Mouse (Mus musculus) kidney, postnatal 0 days (tissue): Measurements from ENCODE around the gene Olfr623. TPM values are rescaled to one million over a fixed set of nuclear protein-coding genes. Genes with fewer than 3 reads are reported as not detected.

Experiments used
- ATAC-seq: fragments of 200-750 bp; cut with Nextera tagmentation; replicated peaks from 2 replicates; pipeline ENCODE4 v1.8.0; 2017; ENCODE audit warnings: low read depth, moderate number of reproducible peaks, moderate TSS enrichment, moderate library complexity; ENCODE audit not compliant: low FRiP score
- DNase-seq: peaks from one replicate; pipeline ENCODE4 v3.0.0-alpha.2; 2016; ENCODE audit warnings: low spot score
- H3K27ac ChIP-seq: fragments of 300-500 bp; sonication (generic); 2 replicates; pipeline ENCODE4 v1.5.1; 2014; ENCODE audit warnings: mild to moderate bottlenecking
- H3K27me3 ChIP-seq: fragments of 300-500 bp; sonication (generic); 2 replicates; pipeline ENCODE4 v1.6.1; 2014; ENCODE audit warnings: low read length, mixed read lengths; ENCODE audit not compliant: insufficient read depth
- H3K36me3 ChIP-seq: fragments of 300-500 bp; sonication (generic); 2 replicates; pipeline ENCODE4 v1.6.1; 2014; ENCODE audit warnings: low read length, mixed read lengths; ENCODE audit not compliant: insufficient read depth
- H3K4me1 ChIP-seq: fragments of 300-500 bp; sonication (generic); replicated peaks from 2 replicates; pipeline ENCODE4 v1.6.1; 2014; ENCODE audit warnings: antibody characterized with exemption, low read length, mixed read lengths; ENCODE audit not compliant: insufficient read depth
- H3K4me2 ChIP-seq: fragments of 300-500 bp; sonication (generic); 2 replicates; pipeline ENCODE4 v1.6.1; 2014; ENCODE audit warnings: mild to moderate bottlenecking, low read length, moderate library complexity, mixed read lengths
- H3K4me3 ChIP-seq: fragments of 300-500 bp; sonication (generic); replicated peaks from 2 replicates; pipeline ENCODE4 v1.5.1; 2014; ENCODE audit warnings: low read depth, low read length
- H3K9ac ChIP-seq: fragments of 300-500 bp; sonication (generic); 2 replicates; pipeline ENCODE4 v1.6.1; 2014; ENCODE audit warnings: low read depth, low read length
- H3K9me3 ChIP-seq: fragments of 300-500 bp; sonication (generic); replicated peaks from 2 replicates; pipeline ENCODE4 v1.6.1; 2016; ENCODE audit warnings: low read length, inconsistent platforms, mixed read lengths
- CTCF ChIP-seq: IDR thresholded peaks from 2 replicates; pipeline ENCODE4 v1.5.1; 2016; ENCODE audit warnings: antibody characterized with exemption, low read depth, mild to moderate bottlenecking, moderate library complexity
- WGBS: fragments of 180-500 bp; shearing (Covaris S2); extraction: QIAGEN DNeasy Blood & Tissue Kit; methylation state at CpG from one replicate; pipeline ENCODE4 v1.1.7; 2014; 5-methylcytosine and 5-hydroxymethylcytosine counted together
- polyA plus RNA-seq: library from polyadenylated mRNA; unstranded; fragments of >200 nt; fragmentation: Nextera tagmentation; extraction: Ambion mirVana; gene quantifications from 2 replicates; pipeline ENCODE4 v1.2.1, GENCODE M21; 2015

Gene Olfr623
- polyA plus RNA-seq, 1 experiment from 2014 or later: not detected

- no peak for ATAC-seq
- H3K4me1 ChIP-seq: no peaks in the 10 kb centered on the region
These were observed 26.7 kb downstream of the Olfr623 start for GRCm38 (mm10) chr7:103636795-103637194.

GRCm38 (mm10) chr7:103612434-103612833 is 51.1 kb downstream of the Olfr623 start, which contains the start of gene Olfr620:
Olfr620 (minus strand) TSS chr7:103612534.
- 57% methylated on average over 2 of the region's 2 CpGs for WGBS
- Histone ChIP-seq H3K4me1 (no peaks in the 10 kb centered on the region), H3K9me3 (no peaks in the 10 kb centered on the region), H3K27ac (no peak within 1 kb of the TSS), H3K4me2 (no peak within 1 kb of the TSS), H3K27me3 (no peaks in the 10 kb centered on the region), H3K9ac (no peak within 1 kb of the TSS), H3K4me3 (no peak within 1 kb of the TSS), H3K36me3 (no peaks in the 10 kb centered on the region)
- no peak for TF ChIP-seq CTCF
- DNase-seq (no peak), ATAC-seq (no peak)

More at GRCm38 (mm10) chr7:103636795-103637194, 26.7 kb downstream of the Olfr623 start:
- no peaks in the 10 kb centered on the region for H3K27me3 ChIP-seq
- DNase-seq: no peak
- H3K4me3 ChIP-seq: no peak overlapping the region
- no peak overlapping the region for H3K4me2 ChIP-seq
- H3K9me3 ChIP-seq: no peaks in the 10 kb centered on the region
- H3K27ac ChIP-seq: no peak overlapping the region
- no peaks in the 10 kb centered on the region for H3K36me3 ChIP-seq
- TF ChIP-seq CTCF: no peak
- no peak overlapping the region for H3K9ac ChIP-seq

Other genes starting within 250 kb of the Olfr623 start
- not detected in 2 replicates for gene Usp17lc, start 248.6 kb downstream of the Olfr623 start, polyA plus RNA-seq
- gene Olfr605, start 218.3 kb downstream of the Olfr623 start, polyA plus RNA-seq: not detected in 2 replicates
- not detected in 2 replicates for gene Olfr606, start 214.7 kb downstream of the Olfr623 start, polyA plus RNA-seq
- gene Olfr607, start 199.5 kb downstream of the Olfr623 start, polyA plus RNA-seq: not detected in 2 replicates
- gene Olfr608, start 193.8 kb downstream of the Olfr623 start, polyA plus RNA-seq: not detected in 2 replicates
- not detected in 2 replicates for gene Olfr609, start 165.6 kb downstream of the Olfr623 start, polyA plus RNA-seq
- not detected in 2 replicates for gene Olfr610, start 151.6 kb downstream of the Olfr623 start, polyA plus RNA-seq
- gene Olfr611, start 142.9 kb downstream of the Olfr623 start, polyA plus RNA-seq: not detected in 2 replicates
- gene Olfr612, start 121.0 kb downstream of the Olfr623 start, polyA plus RNA-seq: not detected in 2 replicates
- not detected in 2 replicates for gene Olfr613, start 115.6 kb downstream of the Olfr623 start, polyA plus RNA-seq
- not detected in 2 replicates for gene Olfr615, start 107.6 kb downstream of the Olfr623 start, polyA plus RNA-seq
- gene Olfr616, start 94.6 kb downstream of the Olfr623 start, polyA plus RNA-seq: not detected in 2 replicates
- not detected in 2 replicates for gene Olfr617, start 90.6 kb downstream of the Olfr623 start, polyA plus RNA-seq
- gene Olfr618, start 73.6 kb downstream of the Olfr623 start, polyA plus RNA-seq: not detected in 2 replicates
- not detected in 2 replicates for gene Olfr619, start 63.1 kb downstream of the Olfr623 start, polyA plus RNA-seq
- not detected in 2 replicates for gene Olfr620, start 51.2 kb downstream of the Olfr623 start, polyA plus RNA-seq
- not detected in 2 replicates for gene Olfr622, start 21.0 kb downstream of the Olfr623 start, polyA plus RNA-seq
- gene Olfr624, start 7.5 kb upstream of the Olfr623 start, polyA plus RNA-seq: 0.01 and 0.04 TPM in 2 replicates
- not detected in 2 replicates for gene Olfr625-ps1, start 19.0 kb upstream of the Olfr623 start, polyA plus RNA-seq
- gene Olfr243, start 51.0 kb upstream of the Olfr623 start, polyA plus RNA-seq: not detected in 2 replicates
- gene Olfr628, start 66.7 kb upstream of the Olfr623 start, polyA plus RNA-seq: not detected in 2 replicates
- gene Olfr629, start 81.2 kb upstream of the Olfr623 start, polyA plus RNA-seq: not detected in 2 replicates
- gene Olfr630, start 93.6 kb upstream of the Olfr623 start, polyA plus RNA-seq: not detected in 2 replicates
- not detected in 2 replicates for gene Olfr69, start 107.9 kb upstream of the Olfr623 start, polyA plus RNA-seq
- not detected in 2 replicates for gene Olfr68, start 116.0 kb upstream of the Olfr623 start, polyA plus RNA-seq
- gene Olfr67, start 128.1 kb upstream of the Olfr623 start, polyA plus RNA-seq: not detected in 2 replicates
- gene Hbb-bt, start 150.3 kb upstream of the Olfr623 start, polyA plus RNA-seq: 402 and 408 TPM in 2 replicates
- gene Hbb-bs, start 164.4 kb upstream of the Olfr623 start, polyA plus RNA-seq: 1,726 and 1,799 TPM in 2 replicates
- gene Hbb-bh2, start 176.8 kb upstream of the Olfr623 start, polyA plus RNA-seq: not detected in 2 replicates
- gene Hbb-bh1, start 179.5 kb upstream of the Olfr623 start, polyA plus RNA-seq: not detected in 2 replicates
- 0.38 and 0.54 TPM in 2 replicates for gene Hbb-y, start 189.5 kb upstream of the Olfr623 start, polyA plus RNA-seq
- gene Olfr66, start 222.6 kb upstream of the Olfr623 start, polyA plus RNA-seq: not detected in 2 replicates
- gene Olfr64, start 230.8 kb upstream of the Olfr623 start, polyA plus RNA-seq: not detected in 2 replicates
- not detected in 2 replicates for gene Olfr65, start 239.8 kb upstream of the Olfr623 start, polyA plus RNA-seq